Mouse (Mus musculus) CH12.LX (cell line): ENCODE results near the gene Cxcl5. TPM values are rescaled to one million over a fixed set of nuclear protein-coding genes. Genes with fewer than 3 reads are reported as not detected.

Experiments used
- DNase-seq: peaks from one replicate; pipeline ENCODE4 v3.0.0-alpha.2; 2013; ENCODE audit errors: extremely low read depth
- H3K27ac ChIP-seq: 2 replicates; pipeline ENCODE4 v1.5.1; 2012; ENCODE audit warnings: low read depth, mild to moderate bottlenecking, control low read depth, moderate library complexity; ENCODE audit not compliant: insufficient read depth
- H3K27me3 ChIP-seq: replicated peaks from 2 replicates; pipeline ENCODE3; 2012; ENCODE audit warnings: inconsistent platforms
- H3K36me3 ChIP-seq, 2 experiments: replicated peaks in 1 of 2; 2 replicates each; pipeline versions ENCODE3 to v1.6.1; 2012; ENCODE audit warnings: inconsistent platforms in 1 of 2, low read length in 1 of 2, mild to moderate bottlenecking in 1 of 2, mixed read lengths in 1 of 2, moderate library complexity in 1 of 2; ENCODE audit not compliant: control insufficient read depth in 1 of 2, insufficient read depth in 1 of 2
- H3K4me1 ChIP-seq, 2 experiments: 2 replicates each; pipeline ENCODE4 v1.6.1; 2012; ENCODE audit warnings: inconsistent platforms in 1 of 2, moderate library complexity in 1 of 2; ENCODE audit not compliant: insufficient read depth in 2 of 2, control insufficient read depth in 1 of 2
- H3K4me2 ChIP-seq: 2 replicates; pipeline ENCODE4 v1.6.1; 2012; ENCODE audit warnings: low read depth, mild to moderate bottlenecking, control low read depth; ENCODE audit not compliant: poor library complexity, insufficient read depth, severe bottlenecking
- H3K4me3 ChIP-seq, 3 experiments: fragments of 150-350 bp in 1 of 3; sonication (generic) in 1 of 3; replicated peaks in 1 of 3; 2 replicates each; pipeline versions ENCODE3 to v1.5.1; 2011 to 2012; ENCODE audit warnings: low read depth in 2 of 3, low read length in 2 of 3, mild to moderate bottlenecking in 2 of 3, moderate library complexity in 2 of 3, control low read depth in 1 of 3, improper control_type of control experiment in 1 of 3, inconsistent platforms in 1 of 3, mixed read lengths in 1 of 3; ENCODE audit not compliant: poor library complexity in 1 of 3
- H3K79me2 ChIP-seq: replicated peaks from 2 replicates; pipeline ENCODE4 v1.6.1; 2012; ENCODE audit warnings: mild to moderate bottlenecking, moderate library complexity; ENCODE audit not compliant: control insufficient read depth, poor library complexity, insufficient read depth, severe bottlenecking; ENCODE audit errors: extremely low read depth
- H3K9ac ChIP-seq: 2 replicates; pipeline ENCODE4 v1.6.1; 2012; ENCODE audit warnings: low read depth, mild to moderate bottlenecking, control low read depth, moderate library complexity; ENCODE audit not compliant: insufficient read depth
- H3K9me3 ChIP-seq: replicated peaks from 2 replicates; pipeline ENCODE3; 2012; ENCODE audit warnings: low read length, inconsistent platforms, mixed read lengths
- BHLHE40 ChIP-seq: IDR thresholded peaks from 2 replicates; pipeline ENCODE4 v1.6.1; 2011; ENCODE audit warnings: mild to moderate bottlenecking, low read depth, low read length, improper control_type of control experiment
- CHD1 ChIP-seq: IDR thresholded peaks from 2 replicates; pipeline ENCODE4 v1.6.1; 2012; ENCODE audit warnings: low read depth, low read length, improper control_type of control experiment, inconsistent platforms
- EP300 ChIP-seq: IDR thresholded peaks from 2 replicates; pipeline ENCODE4 v1.6.1; 2011; ENCODE audit warnings: low read length, improper control_type of control experiment
- ETS1 ChIP-seq: conservative IDR thresholded peaks from 2 replicates; pipeline ENCODE4 v1.6.1; 2012; ENCODE audit warnings: low read depth, mild to moderate bottlenecking, inconsistent platforms, low read length, improper control_type of control experiment, moderate library complexity
- GABPA ChIP-seq: IDR thresholded peaks from 2 replicates; pipeline ENCODE4 v1.6.1; 2012; ENCODE audit warnings: low read depth, low read length, improper control_type of control experiment, inconsistent platforms; ENCODE audit not compliant: insufficient replicate concordance
- IRF4 ChIP-seq: IDR thresholded peaks from 2 replicates; pipeline ENCODE4 v1.6.1; 2014; ENCODE audit warnings: low read depth, mild to moderate bottlenecking, inconsistent platforms, low read length, improper control_type of control experiment
- JUN ChIP-seq: IDR thresholded peaks from 2 replicates; pipeline ENCODE4 v1.6.1; 2011; ENCODE audit warnings: low read depth, mild to moderate bottlenecking, low read length, improper control_type of control experiment, moderate library complexity; ENCODE audit not compliant: insufficient read depth
- KAT2A ChIP-seq: IDR thresholded peaks from 2 replicates; pipeline ENCODE4 v1.6.1; 2012; ENCODE audit warnings: low read length, improper control_type of control experiment, inconsistent platforms; ENCODE audit not compliant: insufficient replicate concordance
- MAX ChIP-seq: IDR thresholded peaks from 2 replicates; pipeline ENCODE4 v1.6.1; 2011; ENCODE audit warnings: low read length, improper control_type of control experiment
- MEF2A ChIP-seq: IDR thresholded peaks from 2 replicates; pipeline ENCODE4 v1.6.1; 2014; ENCODE audit warnings: low read depth, mild to moderate bottlenecking, inconsistent platforms, low read length, improper control_type of control experiment, borderline replicate concordance
- MXI1 ChIP-seq: IDR thresholded peaks from 2 replicates; pipeline ENCODE4 v1.6.1; 2011; ENCODE audit warnings: mild to moderate bottlenecking, low read depth, low read length, improper control_type of control experiment
- MYC ChIP-seq: IDR thresholded peaks from 2 replicates; pipeline ENCODE4 v1.6.1; 2011; ENCODE audit warnings: low read depth, mild to moderate bottlenecking, improper control_type of control experiment, low read length
- NRF1 ChIP-seq: IDR thresholded peaks from 2 replicates; pipeline ENCODE4 v1.6.1; 2014; ENCODE audit warnings: low read depth, mild to moderate bottlenecking, inconsistent platforms, low read length, improper control_type of control experiment, moderate library complexity
- POLR2A ChIP-seq: IDR thresholded peaks from 2 replicates; pipeline ENCODE4 v1.6.1; 2011; ENCODE audit warnings: low read depth, mild to moderate bottlenecking, improper control_type of control experiment, low read length
- POLR2AphosphoS2 ChIP-seq: IDR thresholded peaks from 2 replicates; pipeline ENCODE4 v1.6.1; 2011; ENCODE audit warnings: low read depth, low read length, improper control_type of control experiment
- RCOR1 ChIP-seq: conservative IDR thresholded peaks from 2 replicates; pipeline ENCODE4 v1.6.1; 2012; ENCODE audit warnings: low read depth, mild to moderate bottlenecking, inconsistent platforms, low read length, improper control_type of control experiment
- SIN3A ChIP-seq: IDR thresholded peaks from 2 replicates; pipeline ENCODE4 v1.6.1; 2012; ENCODE audit warnings: low read length, improper control_type of control experiment, inconsistent platforms
- TBP ChIP-seq: conservative IDR thresholded peaks from 2 replicates; pipeline ENCODE4 v1.6.1; 2011; ENCODE audit warnings: low read depth, low read length, improper control_type of control experiment
- TCF12 ChIP-seq: IDR thresholded peaks from 2 replicates; pipeline ENCODE4 v1.6.1; 2014; ENCODE audit warnings: low read depth, mild to moderate bottlenecking, inconsistent platforms, low read length, improper control_type of control experiment
- UBTF ChIP-seq: IDR thresholded peaks from 2 replicates; pipeline ENCODE4 v1.6.1; 2012; ENCODE audit warnings: low read depth, mild to moderate bottlenecking, inconsistent platforms, low read length, improper control_type of control experiment, moderate library complexity
- USF2 ChIP-seq: conservative IDR thresholded peaks from 2 replicates; pipeline ENCODE4 v1.6.1; 2011; ENCODE audit warnings: low read depth, low read length, improper control_type of control experiment
- ZC3H11A ChIP-seq: IDR thresholded peaks from 2 replicates; pipeline ENCODE4 v1.6.1; 2012; ENCODE audit warnings: low read depth, mild to moderate bottlenecking, inconsistent platforms, low read length, improper control_type of control experiment
- ZMIZ1 ChIP-seq: IDR thresholded peaks from 2 replicates; pipeline ENCODE4 v1.6.1; 2012; ENCODE audit warnings: low read depth, mild to moderate bottlenecking, inconsistent platforms, low read length, improper control_type of control experiment
- ZNF384 ChIP-seq: IDR thresholded peaks from 2 replicates; pipeline ENCODE4 v1.6.1; 2012; ENCODE audit warnings: low read depth, low read length, improper control_type of control experiment, inconsistent platforms
- dilution Hi-C: fragments of 300-500 bp; cut with MboI; formaldehyde crosslinking; loops from 2 replicates; pipeline ENCODE4 v1.14.3; 2020; ENCODE audit warnings: low sequenced_read_pairs; ENCODE audit not compliant: extremely low pct_unique_long_range_greater_than_20kb, extremely low pct_ligation_motif_present
- in situ Hi-C: fragments of 300-500 bp; cut with MboI; formaldehyde crosslinking; loops from 3 replicates; pipeline ENCODE4 v1.14.3; 2019; ENCODE audit warnings: low sequenced_read_pairs, low pct_ligation_motif_present, low pct_unique_long_range_greater_than_20kb, mixed read lengths
- polyA plus RNA-seq: library from polyadenylated mRNA; unstranded; fragments of >175 nt; gene quantifications from 2 replicates; pipeline ENCODE4 v1.2.1, GENCODE M21; 2012; ENCODE audit warnings: low read depth; ENCODE audit not compliant: insufficient read length
- total RNA-seq, 2 experiments: library from RNA; depleted of rRNA; stranded (reverse); fragments of 300-350 nt in 1 of 2; fragments of >200 nt in 1 of 2; gene quantifications; 2 replicates each; pipeline ENCODE4 v1.2.3; 2012 to 2014

Gene Cxcl5
- total and polyA plus RNA-seq, 3 experiments, result not detected

- no peaks in the 10 kb centered on the region for H3K79me2 ChIP-seq
- no peak overlapping the region for H3K27ac ChIP-seq
- H3K9ac ChIP-seq, result no peak overlapping the region
- dilution Hi-C loops (no loop called here), in situ Hi-C loops (no loop called here)
- no peaks in the 10 kb centered on the region for H3K9me3 ChIP-seq
- no peak overlapping the region for H3K4me2 ChIP-seq
- no peaks in the 10 kb centered on the region for H3K36me3 ChIP-seq
- no peaks in the 10 kb centered on the region for H3K27me3 ChIP-seq
- TF ChIP-seq RCOR1 (no peak), NRF1 (no peak), POLR2AphosphoS2 (no peak), EP300 (no peak), MEF2A (no peak), TCF12 (no peak), MAX (no peak), ZC3H11A (no peak), SIN3A (no peak), CHD1 (no peak), ZMIZ1 (no peak), TBP (no peak), BHLHE40 (no peak)
- DNase-seq, result no peak
- peaks cover 0 to 10% of the 10 kb centered on the region in 2 experiments; a peak in 2 of 4 replicates for H3K4me1 ChIP-seq
- no peak overlapping the region for H3K4me3 ChIP-seq
Observed at GRCm38 (mm10) chr5:90775562-90775961, 16.4 kb downstream of the Cxcl5 start.

- no peak overlapping the region for H3K4me2 ChIP-seq
- TF ChIP-seq JUN (no peak), GABPA (no peak), POLR2A (no peak), USF2 (no peak), ZNF384 (no peak), MXI1 (no peak), IRF4 (no peak), KAT2A (no peak), MYC (no peak), MEF2A (no peak), ETS1 (no peak), UBTF (no peak), TCF12 (no peak)
- TF ChIP-seq, all 38 proteins: peak for 0
- dilution Hi-C loops, result no loop called here
- Histone ChIP-seq H3K4me1 (no peaks in the 10 kb centered on the region), H3K4me3 (no peak overlapping the region), H3K9ac (no peak overlapping the region), H3K27me3 (no peaks in the 10 kb centered on the region), H3K9me3 (no peaks in the 10 kb centered on the region), H3K79me2 (no peaks in the 10 kb centered on the region), H3K36me3 (no peaks in the 10 kb centered on the region), H3K27ac (no peak overlapping the region)
- no peak for DNase-seq
- in situ Hi-C loops, result no loop called here
Observed at GRCm38 (mm10) chr5:90777621-90778020, 18.5 kb downstream of the Cxcl5 start.
